Mouse (Mus musculus) lung, adult 2 months (tissue): ENCODE results near the gene Nfatc2. TPM values are rescaled to one million over a fixed set of nuclear protein-coding genes. Genes with fewer than 3 reads are reported as not detected.

Source experiments
- DNase-seq: peaks from one replicate; pipeline ENCODE4 v3.0.0; 2022
- H3K4me1 ChIP-seq: fragments of 200-500 bp; 2 replicates; pipeline ENCODE4 v1.6.1; 2011; ENCODE audit warnings: low read length; ENCODE audit not compliant: control insufficient read depth, insufficient read depth
- H3K4me3 ChIP-seq: fragments of 200-500 bp; replicated peaks from 2 replicates; pipeline ENCODE3; 2011; ENCODE audit warnings: low read depth, mild to moderate bottlenecking, control low read depth, low read length; ENCODE audit errors: extremely low read depth
- CTCF ChIP-seq: fragments of 200-500 bp; IDR thresholded peaks from 2 replicates; pipeline ENCODE4 v1.5.1; 2011; ENCODE audit warnings: mild to moderate bottlenecking, low read length, control low read depth; ENCODE audit not compliant: insufficient read depth
- POLR2A ChIP-seq: fragments of 200-500 bp; IDR thresholded peaks from 2 replicates; pipeline ENCODE4 v1.6.1; 2011; ENCODE audit warnings: low read depth, mild to moderate bottlenecking, control low read depth, low read length, borderline replicate concordance; ENCODE audit errors: extremely low read depth
- WGBS: fragments of 180-500 bp; shearing (Covaris S2); methylation state at CpG from one replicate; pipeline ENCODE4 v1.1.7; 2018; 5-methylcytosine and 5-hydroxymethylcytosine counted together
- polyA plus RNA-seq: library from polyadenylated mRNA; depleted of rRNA; stranded (reverse); fragments of >200 nt; gene quantifications from 2 replicates; pipeline ENCODE4 v1.2.3, GENCODE M21; 2012

Gene Nfatc2
- polyA plus RNA-seq, 1 experiment, result 3.2 TPM

GRCm38 (mm10) chr2:168451714-168452708 is 149.4 kb downstream of the Nfatc2 start:
- no peak for TF ChIP-seq POLR2A
- no peak for TF ChIP-seq CTCF
- no peak for DNase-seq
- no peak overlapping the region for H3K4me3 ChIP-seq
- H3K4me1 ChIP-seq, result no peaks in the 10 kb centered on the region
- 54% methylated on average over 30 of the region's 30 CpGs for WGBS

GRCm38 (mm10) chr2:168450977-168451376 is 150.5 kb downstream of the Nfatc2 start:
- peak; percentile 76 for TF ChIP-seq CTCF
- no peak for TF ChIP-seq POLR2A

GRCm38 (mm10) chr2:168448054-168448453 is 153.4 kb downstream of the Nfatc2 start:
- no peak overlapping the region for H3K4me3 ChIP-seq
- 42% methylated on average over 5 of the region's 5 CpGs for WGBS
- H3K4me1 ChIP-seq, result no peaks in the 10 kb centered on the region
- TF ChIP-seq CTCF (no peak), POLR2A (no peak)
- no peak for DNase-seq

More at GRCm38 (mm10) chr2:168450977-168451376, 150.5 kb downstream of the Nfatc2 start:
- WGBS, result 5% methylated on average over 3 of the region's 3 CpGs
- no peak for DNase-seq
- H3K4me1 ChIP-seq, result no peaks in the 10 kb centered on the region
- H3K4me3 ChIP-seq, result no peak overlapping the region

- no peak for DNase-seq
- Histone ChIP-seq H3K4me1 (no peaks in the 10 kb centered on the region), H3K4me3 (no peak overlapping the region)
- TF ChIP-seq POLR2A, result no peak
- no peak for TF ChIP-seq CTCF
- 17% methylated on average over 4 of the region's 4 CpGs for WGBS
Measured at GRCm38 (mm10) chr2:168447601-168448000, 153.9 kb downstream of the Nfatc2 start.

GRCm38 (mm10) chr2:168445211-168445810 is 156.1 kb downstream of the Nfatc2 start:
- DNase-seq, result peak; percentile 36
- no peak overlapping the region for H3K4me3 ChIP-seq
- 32% methylated on average over 10 of the region's 10 CpGs for WGBS
- peak; percentile 92 for TF ChIP-seq CTCF
- no peak for TF ChIP-seq POLR2A
- H3K4me1 ChIP-seq, result no peaks in the 10 kb centered on the region

GRCm38 (mm10) chr2:168444126-168444525 is 157.3 kb downstream of the Nfatc2 start:
- no peak for DNase-seq
- Histone ChIP-seq H3K4me1 (no peaks in the 10 kb centered on the region), H3K4me3 (no peak overlapping the region)
- TF ChIP-seq CTCF (no peak), POLR2A (no peak)
- 46% methylated on average over 8 of the region's 8 CpGs for WGBS

GRCm38 (mm10) chr2:168441494-168441893 is 160.0 kb downstream of the Nfatc2 start:
- TF ChIP-seq CTCF (no peak), POLR2A (no peak)
- Histone ChIP-seq H3K4me3 (no peak overlapping the region), H3K4me1 (no peaks in the 10 kb centered on the region)
- WGBS, result 89% methylated on average over 12 of the region's 12 CpGs
- DNase-seq, result no peak

GRCm38 (mm10) chr2:168440918-168441328 is 160.5 kb downstream of the Nfatc2 start:
- 92% methylated on average over 17 of the region's 17 CpGs for WGBS

GRCm38 (mm10) chr2:168438981-168439452 is 162.4 kb downstream of the Nfatc2 start:
- no peak for DNase-seq
- TF ChIP-seq POLR2A (no peak), CTCF (no peak)
- no peak overlapping the region for H3K4me3 ChIP-seq
- no peaks in the 10 kb centered on the region for H3K4me1 ChIP-seq
- WGBS, result 50% methylated on average over 8 of the region's 8 CpGs

More at GRCm38 (mm10) chr2:168440918-168441328, 160.5 kb downstream of the Nfatc2 start:
- Histone ChIP-seq H3K4me1 (no peaks in the 10 kb centered on the region), H3K4me3 (no peak overlapping the region)
- DNase-seq, result no peak
- no peak for TF ChIP-seq POLR2A
